In genomic region chr2:137757231-137758212, GRCm38 (mm10) we compare ENCODE assay signal across 11 mouse cellular contexts.
DNase-seq lines count a peak whose midpoint lies in the region; ATAC-seq and TF ChIP-seq lines count a peak whose summit lies in the region.
"Had no signal": no experiment of that assay in that cellular context is flagged by ENCODE, and none has a peak within 500 bp of the region (broad histone marks: within the 10 kb centered on the region; RNA-seq: fewer than 3 reads in every experiment).

No protein-coding gene starts in this region.

- peaks cover 17% of the 10 kb centered on the region for H3K4me1 ChIP-seq in forebrain, embryonic 15.5 days
- H3K4me1 ChIP-seq in lung, postnatal 0 days (ENCODE audit: insufficient read depth, low read depth, low read length) = peaks cover 4% of the 10 kb centered on the region; the same call in 1 of the 2 replicates
- peaks cover 15% of the 10 kb centered on the region; the same call in 1 of the 2 replicates for H3K4me1 ChIP-seq in neural tube, embryonic 15.5 days

- no peak overlapping the region for H3K4me3 ChIP-seq in forebrain, embryonic 15.5 days
- no peak overlapping the region for H3K4me3 ChIP-seq in lung, postnatal 0 days (ENCODE audit: low read depth, low read length)
- no peak overlapping the region for H3K4me3 ChIP-seq in neural tube, embryonic 15.5 days (replicated peaks)
- H3K4me3 ChIP-seq: heart, embryonic 12.5 days; limb, embryonic 13.5 days had no signal

- no peaks in the 10 kb centered on the region for H3K27me3 ChIP-seq in forebrain, embryonic 15.5 days
- H3K27me3 ChIP-seq in lung, postnatal 0 days (replicated peaks; ENCODE audit: insufficient read depth, low read length) = no peaks in the 10 kb centered on the region
- no peaks in the 10 kb centered on the region for H3K27me3 ChIP-seq in neural tube, embryonic 15.5 days (replicated peaks)
- H3K27me3 ChIP-seq: heart, embryonic 12.5 days; limb, embryonic 13.5 days had no signal

- no peak overlapping the region for H3K4me2 ChIP-seq in forebrain, embryonic 15.5 days (replicated peaks)
- no peak overlapping the region; the same call in 1 of the 2 replicates for H3K4me2 ChIP-seq in lung, postnatal 0 days (replicated peaks; ENCODE audit: low read depth, low read length)
- H3K4me2 ChIP-seq in neural tube, embryonic 15.5 days = no peak overlapping the region
- H3K4me2 ChIP-seq: heart, embryonic 12.5 days had no signal

- H3K9ac ChIP-seq in forebrain, embryonic 15.5 days (replicated peaks) = no peak overlapping the region
- H3K9ac ChIP-seq in lung, postnatal 0 days (replicated peaks; ENCODE audit: low read depth) = no peak overlapping the region
- no peak overlapping the region for H3K9ac ChIP-seq in neural tube, embryonic 15.5 days (replicated peaks)
- H3K9ac ChIP-seq: heart, embryonic 12.5 days; limb, embryonic 13.5 days had no signal

- WGBS in forebrain, embryonic 15.5 days = 38% methylated on average over 13 of the region's 13 CpGs
- 28% methylated on average over 13 of the region's 13 CpGs for WGBS in lung, postnatal 0 days
- WGBS in neural tube, embryonic 15.5 days = 27% methylated on average over 13 of the region's 13 CpGs

- no peaks in the 10 kb centered on the region for H3K36me3 ChIP-seq in forebrain, embryonic 15.5 days
- no peaks in the 10 kb centered on the region for H3K36me3 ChIP-seq in lung, postnatal 0 days (ENCODE audit: insufficient read depth, low read length)
- no peaks in the 10 kb centered on the region for H3K36me3 ChIP-seq in neural tube, embryonic 15.5 days
- H3K36me3 ChIP-seq: heart, embryonic 12.5 days; limb, embryonic 13.5 days had no signal

- DNase-seq in retina, postnatal 1 day = peak; percentile 5
- DNase-seq in retina, embryonic 14.5 days (ENCODE audit: low spot score) = no peak
- DNase-seq in lung, postnatal 0 days (ENCODE audit: low spot score) = peak; percentile 77
- no peak for DNase-seq in adrenal gland, postnatal 4 days (ENCODE audit: low spot score in 2 of 2)
- no peak for DNase-seq in kidney, postnatal 25 days
- no peak for DNase-seq in testis, postnatal 14 days (ENCODE audit: low spot score)
- DNase-seq: kidney, postnatal 36 days had no signal

- peak; percentile 47; the same call in 1 of the 2 replicates for ATAC-seq in forebrain, embryonic 15.5 days (replicated peaks)
- peak; percentile 93 for ATAC-seq in lung, postnatal 0 days
- ATAC-seq in neural tube, embryonic 15.5 days (ENCODE audit: low FRiP score) = peak; percentile 67

- peak; percentile 67; the same call in 1 of the 2 replicates for TF ChIP-seq EP300 in lung, postnatal 0 days (IDR thresholded peaks at IDR 0.05)

- 0 out of 2 replicates have a peak overlapping the region, but pooled peaks have one; percentile 40 for H3K27ac ChIP-seq in forebrain, embryonic 15.5 days (replicated peaks)
- H3K27ac ChIP-seq in lung, postnatal 0 days (ENCODE audit: low read length) = peak overlapping the region; percentile 38; the same call in 1 of the 2 replicates
- peak overlapping the region; percentile 60 for H3K27ac ChIP-seq in neural tube, embryonic 15.5 days (replicated peaks)
- H3K27ac ChIP-seq: limb, embryonic 13.5 days had no signal

- H3K9me3 ChIP-seq in forebrain, embryonic 15.5 days = no peaks in the 10 kb centered on the region
- H3K9me3 ChIP-seq in lung, postnatal 0 days (ENCODE audit: low read length) = no peaks in the 10 kb centered on the region
- H3K9me3 ChIP-seq in neural tube, embryonic 15.5 days (replicated peaks) = no peaks in the 10 kb centered on the region
- H3K9me3 ChIP-seq: heart, embryonic 12.5 days; limb, embryonic 13.5 days had no signal

- TF ChIP-seq CTCF in lung, postnatal 0 days (IDR thresholded peaks at IDR 0.05) = no peak; the same call in 1 of the 2 replicates

Comparison
In these comparisons a context has a peak if more than half of its experiments do, and no peak if none do; other contexts are left out.
1. DNase-seq: peak in retina, postnatal 1 day (single experiment) and lung, postnatal 0 days (single experiment); none in retina, embryonic 14.5 days (single experiment), adrenal gland, postnatal 4 days (0 of 2), kidney, postnatal 25 days (0 of 2) and testis, postnatal 14 days (single experiment).
2. Peak in every context shown above with its lines, with median percentiles within 50 percentile points of each other: ATAC-seq and H3K27ac ChIP-seq.